Mouse (Mus musculus) MEL (cell line): ENCODE results near the gene Fam209. TPM values are rescaled to one million over a fixed set of nuclear protein-coding genes. Genes with fewer than 3 reads are reported as not detected.

ENCODE experiments used
- DNase-seq: peaks from one replicate; pipeline ENCODE4 v3.0.0; 2011; ENCODE audit warnings: low read depth, low spot score
- H3K27ac ChIP-seq: 2 replicates; pipeline ENCODE4 v1.5.1; 2012; ENCODE audit warnings: low read depth, mild to moderate bottlenecking, control low read depth, low read length, moderate library complexity; ENCODE audit not compliant: control insufficient read depth
- H3K27me3 ChIP-seq, 2 experiments: fragments of 150-350 bp in 1 of 2; sonication (generic) in 1 of 2; 2 replicates each; pipeline ENCODE4 v1.6.1; 2012; ENCODE audit warnings: low read length in 2 of 2, mild to moderate bottlenecking in 2 of 2, improper control_type of control experiment in 1 of 2, moderate library complexity in 1 of 2; ENCODE audit not compliant: insufficient read depth in 2 of 2, control insufficient read depth in 1 of 2
- H3K36me3 ChIP-seq, 2 experiments: 2 replicates each; pipeline ENCODE4 v1.6.1; 2012 to 2014; ENCODE audit warnings: low read length in 2 of 2, improper control_type of control experiment in 1 of 2, inconsistent platforms in 1 of 2, mild to moderate bottlenecking in 1 of 2; ENCODE audit not compliant: insufficient read depth in 2 of 2, control insufficient read depth in 1 of 2
- H3K4me1 ChIP-seq, 2 experiments: fragments of 150-350 bp in 1 of 2; sonication (generic) in 1 of 2; 2 replicates each; pipeline ENCODE4 v1.6.1; 2012; ENCODE audit warnings: low read length in 2 of 2, improper control_type of control experiment in 1 of 2, mild to moderate bottlenecking in 1 of 2; ENCODE audit not compliant: insufficient read depth in 2 of 2, control insufficient read depth in 1 of 2
- H3K4me3 ChIP-seq, 2 experiments: fragments of 150-350 bp in 1 of 2; sonication (generic) in 1 of 2; 2 replicates each; pipeline ENCODE4 v1.5.1; 2012; ENCODE audit warnings: low read depth in 2 of 2, low read length in 2 of 2, mild to moderate bottlenecking in 2 of 2, moderate library complexity in 2 of 2, control low read depth in 1 of 2, improper control_type of control experiment in 1 of 2; ENCODE audit not compliant: control insufficient read depth in 1 of 2, insufficient read depth in 1 of 2
- H3K79me2 ChIP-seq: 2 replicates; pipeline ENCODE4 v1.6.1; 2012; ENCODE audit warnings: mild to moderate bottlenecking, low read length, moderate library complexity; ENCODE audit not compliant: control insufficient read depth, poor library complexity, insufficient read depth
- H3K9ac ChIP-seq: 2 replicates; pipeline ENCODE4 v1.6.1; 2012; ENCODE audit warnings: low read depth, mild to moderate bottlenecking, control low read depth, low read length, moderate library complexity; ENCODE audit not compliant: control insufficient read depth, poor library complexity, severe bottlenecking
- H3K9me3 ChIP-seq: fragments of 150-350 bp; sonication (generic); replicated peaks from 2 replicates; pipeline ENCODE4 v1.6.1; 2012; ENCODE audit warnings: mild to moderate bottlenecking, low read length, improper control_type of control experiment, moderate library complexity; ENCODE audit not compliant: insufficient read depth
- E2F4 ChIP-seq: IDR thresholded peaks from 2 replicates; pipeline ENCODE4 v1.6.1; 2011; ENCODE audit warnings: low read depth, low read length, improper control_type of control experiment, borderline replicate concordance
- EP300 ChIP-seq, 2 experiments: IDR thresholded peaks; 2 replicates each; pipeline ENCODE4 v1.6.1; 2011; ENCODE audit warnings: improper control_type of control experiment in 2 of 2, low read length in 2 of 2, low read depth in 1 of 2, mild to moderate bottlenecking in 1 of 2
- ETS1 ChIP-seq: IDR thresholded peaks from 2 replicates; pipeline ENCODE4 v1.6.1; 2012; ENCODE audit warnings: low read depth, mild to moderate bottlenecking, inconsistent platforms, low read length, improper control_type of control experiment, moderate library complexity
- GABPA ChIP-seq: IDR thresholded peaks from 2 replicates; pipeline ENCODE4 v1.6.1; 2012; ENCODE audit warnings: low read depth, mild to moderate bottlenecking, inconsistent platforms, low read length, improper control_type of control experiment, moderate library complexity
- HCFC1 ChIP-seq: IDR thresholded peaks from 2 replicates; pipeline ENCODE4 v1.6.1; 2012; ENCODE audit warnings: low read depth, mild to moderate bottlenecking, inconsistent platforms, low read length, improper control_type of control experiment, moderate library complexity
- JUND ChIP-seq: IDR thresholded peaks from 2 replicates; pipeline ENCODE4 v1.6.1; 2011; ENCODE audit warnings: low read depth, mild to moderate bottlenecking, improper control_type of control experiment, low read length
- KAT2A ChIP-seq: conservative IDR thresholded peaks from 2 replicates; pipeline ENCODE4 v1.6.1; 2012; ENCODE audit warnings: low read depth, low read length, improper control_type of control experiment, inconsistent platforms
- MAFK ChIP-seq: IDR thresholded peaks from 2 replicates; pipeline ENCODE4 v1.6.1; 2011; ENCODE audit warnings: low read depth, mild to moderate bottlenecking, low read length, improper control_type of control experiment, borderline replicate concordance
- MEF2A ChIP-seq: IDR thresholded peaks from 2 replicates; pipeline ENCODE4 v1.6.1; 2014; ENCODE audit warnings: low read depth, mild to moderate bottlenecking, inconsistent platforms, low read length, improper control_type of control experiment; ENCODE audit not compliant: poor library complexity, insufficient replicate concordance, severe bottlenecking; ENCODE audit errors: extremely low read depth
- MXI1 ChIP-seq: IDR thresholded peaks from 2 replicates; pipeline ENCODE4 v1.6.1; 2011; ENCODE audit warnings: mild to moderate bottlenecking, low read depth, low read length, improper control_type of control experiment
- POLR2AphosphoS5 ChIP-seq: IDR thresholded peaks from 2 replicates; pipeline ENCODE4 v1.6.1; 2012; ENCODE audit warnings: low read depth, borderline replicate concordance, mild to moderate bottlenecking, inconsistent platforms, low read length, moderate library complexity, mixed read lengths
- RAD21 ChIP-seq: IDR thresholded peaks from 2 replicates; pipeline ENCODE4 v1.6.1; 2011; ENCODE audit warnings: mild to moderate bottlenecking, low read depth, low read length, improper control_type of control experiment
- RCOR1 ChIP-seq: IDR thresholded peaks from 2 replicates; pipeline ENCODE4 v1.6.1; 2012; ENCODE audit warnings: low read depth, mild to moderate bottlenecking, inconsistent platforms, low read length, improper control_type of control experiment
- USF1 ChIP-seq: IDR thresholded peaks from 2 replicates; pipeline ENCODE4 v1.6.1; 2014; ENCODE audit warnings: low read depth, mild to moderate bottlenecking, inconsistent platforms, low read length, improper control_type of control experiment, moderate library complexity
- USF2 ChIP-seq, 2 experiments: IDR thresholded peaks; 2 replicates each; pipeline ENCODE4 v1.6.1; 2011 to 2012; ENCODE audit warnings: improper control_type of control experiment in 2 of 2, low read length in 2 of 2, borderline replicate concordance in 1 of 2, inconsistent platforms in 1 of 2, low read depth in 1 of 2, mild to moderate bottlenecking in 1 of 2; ENCODE audit not compliant: insufficient read depth in 1 of 2
- polyA plus RNA-seq, 2 experiments: library from polyadenylated mRNA; stranded (reverse) in 1 of 2; unstranded in 1 of 2; fragments of >175 nt in 1 of 2; fragments of >200 nt in 1 of 2; gene quantifications; 2 replicates each; pipeline versions ENCODE4 v1.2.1 to v1.2.4; 2012; ENCODE audit warnings: low replicate concordance in 2 of 2, low read depth in 1 of 2; ENCODE audit not compliant: insufficient read length in 2 of 2, insufficient read depth in 1 of 2, missing spikeins in 1 of 2
- total RNA-seq: library from RNA; depleted of rRNA; stranded (reverse); fragments of 300-350 nt; gene quantifications from 2 replicates; pipeline ENCODE4 v1.2.3, GENCODE M21; 2012

Gene Fam209
- total and polyA plus RNA-seq, 3 experiments: 0.31 to 0.65 TPM; not detected in 1

- H3K9me3 ChIP-seq: no peaks in the 10 kb centered on the region
- no peak overlapping the region for H3K27ac ChIP-seq
- no peaks in the 10 kb centered on the region for H3K79me2 ChIP-seq
- no peak overlapping the region for H3K4me3 ChIP-seq
- TF ChIP-seq GABPA (no peak), E2F4 (no peak)
- no peaks in the 10 kb centered on the region for H3K4me1 ChIP-seq
- H3K27me3 ChIP-seq: no peaks in the 10 kb centered on the region
- H3K9ac ChIP-seq: no peak overlapping the region
- H3K36me3 ChIP-seq: no peaks in the 10 kb centered on the region; a peak in 1 of 4 replicates
- DNase-seq: no peak
These were observed 11.7 kb upstream of the Fam209 start for GRCm38 (mm10) chr2:172460647-172461046.

DNA sequence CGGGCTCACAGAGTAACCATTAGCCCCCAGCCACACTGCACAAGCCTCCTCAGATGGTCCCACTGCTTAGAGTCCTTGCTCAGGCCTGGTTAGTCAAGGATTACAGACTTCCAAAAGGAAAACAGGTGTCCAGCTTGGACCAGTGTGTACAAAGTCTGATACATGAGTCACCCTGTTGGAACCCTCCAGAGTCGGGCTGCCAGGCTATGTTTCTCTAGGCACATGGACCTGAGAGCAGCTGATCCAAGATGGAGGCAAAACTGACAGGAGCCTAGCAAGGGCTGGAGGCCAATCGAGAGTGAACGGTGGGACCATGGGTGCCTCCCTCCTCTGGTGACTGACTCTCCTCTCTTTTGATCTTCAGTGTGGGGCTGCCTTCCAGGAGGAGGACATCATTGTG lies 9.5 kb upstream of the Fam209 start:
- no peak overlapping the region for H3K9ac ChIP-seq
- no peak overlapping the region for H3K4me3 ChIP-seq
- DNase-seq: no peak
- H3K36me3 ChIP-seq: no peaks in the 10 kb centered on the region; a peak in 1 of 4 replicates
- TF ChIP-seq USF2 (IDR thresholded peaks at IDR 0.05; ENCODE audit: borderline replicate concordance in 1 of 2, insufficient read depth in 1 of 2, low read depth in 1 of 2, low read length in 2 of 2) (no peak), USF1 (no peak), MEF2A (no peak), JUND (no peak), KAT2A (no peak), MAFK (no peak), ETS1 (no peak), EP300 (IDR thresholded peaks at IDR 0.05; ENCODE audit: low read depth in 1 of 2, low read length in 2 of 2) (no peak), POLR2AphosphoS5 (no peak), RAD21 (no peak), RCOR1 (no peak), E2F4 (no peak), MXI1 (no peak), HCFC1 (no peak)
- no peaks in the 10 kb centered on the region for H3K27me3 ChIP-seq
- no peaks in the 10 kb centered on the region for H3K79me2 ChIP-seq
- H3K9me3 ChIP-seq: no peaks in the 10 kb centered on the region
- no peak overlapping the region for H3K27ac ChIP-seq
- no peaks in the 10 kb centered on the region for H3K4me1 ChIP-seq
